ENCODE assay signal across 11 mouse cellular contexts in the genomic region with DNA sequence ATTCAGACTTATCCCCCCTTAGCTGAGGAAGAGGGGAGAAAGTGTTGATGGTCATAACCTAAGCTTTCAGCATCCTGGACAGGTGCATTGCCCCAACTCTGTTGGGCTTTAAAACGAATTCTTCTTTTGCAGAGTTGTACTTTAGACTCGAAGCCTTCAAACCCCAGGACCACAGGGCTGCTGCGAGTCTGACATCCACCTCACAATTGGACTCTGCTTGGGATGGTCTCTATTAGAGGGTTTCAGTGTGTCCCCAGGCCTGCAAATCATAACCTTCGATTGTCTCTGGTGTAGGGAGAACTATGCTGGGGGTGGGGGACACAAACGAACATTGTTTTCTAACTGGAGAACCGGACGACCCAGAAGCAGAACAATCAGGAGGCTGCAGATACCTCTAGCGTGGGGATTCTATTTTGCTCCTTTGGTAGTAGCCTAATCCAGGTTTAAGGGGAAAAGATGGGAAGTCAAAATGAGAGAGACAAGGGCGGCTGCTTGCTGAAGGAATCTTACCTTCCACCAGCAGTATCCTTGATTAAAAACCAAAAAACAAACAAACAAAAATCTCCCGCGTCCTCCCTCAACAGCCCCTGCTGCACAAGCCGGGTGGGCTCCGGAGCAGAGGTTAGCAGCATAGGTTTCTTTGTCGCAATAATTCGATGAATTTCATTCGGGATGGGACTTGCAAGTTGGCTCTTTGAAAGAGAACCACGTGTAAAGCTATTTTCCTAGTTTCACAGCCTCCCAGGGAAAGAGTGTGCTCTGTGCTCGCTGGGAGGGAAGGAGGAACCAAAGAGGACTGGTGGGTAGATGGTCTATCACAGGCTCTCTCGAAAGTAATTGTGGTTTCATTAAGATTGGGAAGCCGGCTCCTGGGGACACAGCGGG. TPM values are rescaled to one million over a fixed set of nuclear protein-coding genes. Genes with fewer than 3 reads are reported as not detected.
DNase-seq lines count a peak whose midpoint lies in the region; ATAC-seq and TF ChIP-seq lines count a peak whose summit lies in the region.
"Had no signal": no experiment of that assay in that cellular context is flagged by ENCODE, and none has a peak within 500 bp of the region (broad histone marks: within the 10 kb centered on the region; RNA-seq: fewer than 3 reads in every experiment).

No protein-coding gene starts in this region.

- H3K27ac ChIP-seq in heart, embryonic 13.5 days (replicated peaks), result peak overlapping the region; percentile 69; the same call in 1 of the 2 replicates
- H3K27ac ChIP-seq in heart, embryonic 15.5 days, result no peak overlapping the region
- H3K27ac ChIP-seq in midbrain, postnatal 0 days (ENCODE audit: low read depth, low read length), result no peak overlapping the region

- peak overlapping the region; percentile 64 for H3K4me3 ChIP-seq in heart, embryonic 13.5 days
- H3K4me3 ChIP-seq in heart, embryonic 15.5 days, result peak overlapping the region; percentile 51
- peak overlapping the region; percentile 23; the same call in 1 of the 2 replicates for H3K4me3 ChIP-seq in midbrain, postnatal 0 days (ENCODE audit: low read depth, low read length)
- H3K4me3 ChIP-seq: erythroblast, embryonic 14.5 days had no signal

- H3K9ac ChIP-seq in heart, embryonic 13.5 days, result peak overlapping the region; percentile 80
- H3K9ac ChIP-seq in heart, embryonic 15.5 days, result peak overlapping the region; percentile 8; the same call in 1 of the 2 replicates
- H3K9ac ChIP-seq in midbrain, postnatal 0 days (replicated peaks; ENCODE audit: low read length, poor library complexity, severe bottlenecking), result no peak overlapping the region

- H3K4me1 ChIP-seq in heart, embryonic 13.5 days, result peaks cover 30% of the 10 kb centered on the region
- peaks cover 30% of the 10 kb centered on the region for H3K4me1 ChIP-seq in heart, embryonic 15.5 days (replicated peaks)
- no peaks in the 10 kb centered on the region for H3K4me1 ChIP-seq in midbrain, postnatal 0 days (ENCODE audit: insufficient read depth, low read length)

- peak overlapping the region; percentile 86 for H3K4me2 ChIP-seq in heart, embryonic 13.5 days
- peak overlapping the region; percentile 67 for H3K4me2 ChIP-seq in heart, embryonic 15.5 days
- no peak overlapping the region for H3K4me2 ChIP-seq in midbrain, postnatal 0 days (ENCODE audit: low read depth, low read length, poor library complexity, severe bottlenecking)

- 6% methylated on average over 21 of the region's 21 CpGs for WGBS in heart, embryonic 13.5 days
- WGBS in heart, embryonic 15.5 days, result 8% methylated on average over 21 of the region's 21 CpGs
- 2% methylated on average over 21 of the region's 21 CpGs for WGBS in midbrain, postnatal 0 days

- no peak for TF ChIP-seq POLR2A in brain, embryonic 14.5 days (IDR thresholded peaks at IDR 0.05; ENCODE audit: borderline replicate concordance, extremely low read depth, insufficient read depth, insufficient read length, poor library complexity, severe bottlenecking)

- intact Hi-C loops in left cerebral cortex, postnatal 4 days (cut with DNase I), result no loop called here

- ATAC-seq in heart, embryonic 13.5 days (ENCODE audit: extremely low read depth, insufficient number of reproducible peaks, low FRiP score, low TSS enrichment), result no peak
- ATAC-seq in heart, embryonic 15.5 days (replicated peaks; ENCODE audit: insufficient number of reproducible peaks, insufficient read depth, low FRiP score, low read depth), result no peak
- no peak for ATAC-seq in midbrain, postnatal 0 days (ENCODE audit: low FRiP score)
- ATAC-seq in frontal cortex, adult (ENCODE audit: low TSS enrichment), result no peak

- no peaks in the 10 kb centered on the region for H3K36me3 ChIP-seq in heart, embryonic 13.5 days
- H3K36me3 ChIP-seq in heart, embryonic 15.5 days, result no peaks in the 10 kb centered on the region
- no peaks in the 10 kb centered on the region for H3K36me3 ChIP-seq in midbrain, postnatal 0 days (ENCODE audit: insufficient read depth, low read length)

- no peaks in the 10 kb centered on the region for H3K9me3 ChIP-seq in heart, embryonic 13.5 days
- no peaks in the 10 kb centered on the region for H3K9me3 ChIP-seq in heart, embryonic 15.5 days (replicated peaks)
- H3K9me3 ChIP-seq in midbrain, postnatal 0 days (ENCODE audit: low read length), result no peaks in the 10 kb centered on the region

- DNase-seq in heart, adult 8-10 months (ENCODE audit: low spot score), result no peak
- peak; percentile 52 for DNase-seq in brain, embryonic 14.5 days (ENCODE audit: low read depth)
- DNase-seq in midbrain, postnatal 0 days (ENCODE audit: low spot score), result no peak
- no peak for DNase-seq in adrenal gland, adult 8-10 months
- DNase-seq in left cerebral cortex, postnatal 4 days, result no peak
- DNase-seq: adrenal gland, postnatal 25 days; right cerebral cortex, postnatal 14 days had no signal

- peaks cover 93% of the 10 kb centered on the region for H3K27me3 ChIP-seq in heart, embryonic 13.5 days (replicated peaks)
- peaks cover 89% of the 10 kb centered on the region for H3K27me3 ChIP-seq in heart, embryonic 15.5 days
- H3K27me3 ChIP-seq in midbrain, postnatal 0 days (ENCODE audit: insufficient read depth, low read length), result peaks cover 91% of the 10 kb centered on the region

- no peak for TF ChIP-seq CTCF in brain, embryonic 14.5 days (IDR thresholded peaks at IDR 0.05; ENCODE audit: borderline replicate concordance, extremely low read depth, insufficient read depth, insufficient read length)
- TF ChIP-seq CTCF in midbrain, postnatal 0 days (IDR thresholded peaks at IDR 0.05), result no peak

RNA-seq across cellular contexts. Expression of gene Osr1, which starts 5.5 kb away (rescaled TPM):
- 13.7 and 20.2 TPM in 2 replicates for polyA plus RNA-seq in heart, embryonic 13.5 days (2015; fragmentation: Nextera tagmentation; extraction: Ambion mirVana)
- 1 to 10 TPM; 2.2 to 4.3 (median 3.5) TPM for total RNA-seq in heart, adult 8-10 months (2022)
- polyA plus RNA-seq in brain, embryonic 14.5 days (2012; rRNA removed), result 8.6 and 14.3 TPM in 2 replicates
- polyA plus RNA-seq in heart, embryonic 15.5 days (2015; fragmentation: Nextera tagmentation; extraction: Ambion mirVana), result 16.6 and 25.5 TPM in 2 replicates
- 17.0 and 21.2 TPM in 2 replicates for total RNA-seq in midbrain, postnatal 0 days (2014; rRNA removed)
- polyA plus RNA-seq in midbrain, postnatal 0 days (2015; fragmentation: Nextera tagmentation; extraction: Ambion mirVana), result 7.7 and 8.1 TPM in 2 replicates
- total RNA-seq in adrenal gland, adult 8-10 months (2022), result 1 to 10 TPM; 1.2 to 3.4 (median 2.3) TPM
- total RNA-seq in left cerebral cortex, postnatal 4 days (2021), result 1 to 10 TPM; 4.4 to 6.0 TPM
- polyA plus RNA-seq: erythroblast, embryonic 14.5 days had no signal
